Mouse (Mus musculus): ENCODE data around the gene Tcf7.

DNA sequence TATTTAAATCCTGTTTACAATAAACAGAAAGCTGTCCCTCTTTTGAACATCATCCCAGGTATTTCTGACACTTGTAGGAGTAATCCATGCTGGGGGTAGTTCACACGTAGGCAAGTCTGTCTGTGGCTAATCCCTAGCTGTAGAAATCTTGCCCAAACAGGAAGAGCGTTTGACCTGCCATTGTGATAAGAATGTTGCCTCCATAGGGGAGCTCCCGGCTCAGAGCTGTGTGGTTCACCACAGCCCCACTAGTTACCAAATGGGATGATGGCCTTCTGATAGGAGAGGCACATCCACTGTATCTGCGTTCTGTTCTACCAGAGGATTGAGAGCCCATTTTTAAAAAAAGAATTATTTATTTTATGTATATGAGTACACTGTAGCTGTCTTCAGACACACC is 22.5 kb upstream of the Tcf7 start:
- no peak for TF ChIP-seq MAX (IDR thresholded peaks at IDR 0.05)
- no peak for TF ChIP-seq FOSL1 (IDR thresholded peaks at IDR 0.05; ENCODE audit: insufficient read depth, low read length, poor library complexity, severe bottlenecking)
- TF ChIP-seq CTCF (IDR thresholded peaks at IDR 0.05; ENCODE audit: control insufficient read depth, insufficient read depth, insufficient read length), result no peak
- no peak for TF ChIP-seq CEBPB (IDR thresholded peaks at IDR 0.05; ENCODE audit: low read depth)
- TF ChIP-seq USF1 (IDR thresholded peaks at IDR 0.05; ENCODE audit: low read depth), result no peak
